Mouse (Mus musculus) cortical plate, adult 2 months (tissue): ENCODE data around the gene Lect2. TPM values are rescaled to one million over a fixed set of nuclear protein-coding genes. Genes with fewer than 3 reads are reported as not detected.

ENCODE experiments used
- H3K27ac ChIP-seq: fragments of 200-500 bp; 2 replicates; pipeline ENCODE4 v1.5.1; 2012; ENCODE audit warnings: low read length, control low read depth, inconsistent platforms; ENCODE audit not compliant: insufficient read depth
- H3K4me1 ChIP-seq: fragments of 200-500 bp; 2 replicates; pipeline ENCODE4 v1.6.1; 2011; ENCODE audit warnings: low read length; ENCODE audit not compliant: control insufficient read depth, insufficient read depth
- H3K4me3 ChIP-seq: fragments of 200-500 bp; 2 replicates; pipeline ENCODE4 v1.5.1; 2011; ENCODE audit warnings: mild to moderate bottlenecking, low read length, control low read depth; ENCODE audit not compliant: insufficient read depth
- CTCF ChIP-seq: fragments of 200-500 bp; IDR thresholded peaks from 2 replicates; pipeline ENCODE4 v1.5.1; 2011; ENCODE audit warnings: mild to moderate bottlenecking, control low read depth, low read length; ENCODE audit not compliant: insufficient read depth; ENCODE audit errors: extremely low read depth
- POLR2A ChIP-seq: fragments of 200-500 bp; IDR thresholded peaks from 2 replicates; pipeline ENCODE4 v1.6.1; 2011; ENCODE audit warnings: mild to moderate bottlenecking, low read length, control low read depth; ENCODE audit not compliant: insufficient read depth; ENCODE audit errors: extremely low read depth
- polyA plus RNA-seq: library from polyadenylated mRNA; depleted of rRNA; stranded (reverse); fragments of >200 nt; gene quantifications from 2 replicates; pipeline ENCODE4 v1.2.3, GENCODE M21; 2012; rRNA removed

Lect2 gene
- polyA plus RNA-seq = not detected in 2 replicates

DNA sequence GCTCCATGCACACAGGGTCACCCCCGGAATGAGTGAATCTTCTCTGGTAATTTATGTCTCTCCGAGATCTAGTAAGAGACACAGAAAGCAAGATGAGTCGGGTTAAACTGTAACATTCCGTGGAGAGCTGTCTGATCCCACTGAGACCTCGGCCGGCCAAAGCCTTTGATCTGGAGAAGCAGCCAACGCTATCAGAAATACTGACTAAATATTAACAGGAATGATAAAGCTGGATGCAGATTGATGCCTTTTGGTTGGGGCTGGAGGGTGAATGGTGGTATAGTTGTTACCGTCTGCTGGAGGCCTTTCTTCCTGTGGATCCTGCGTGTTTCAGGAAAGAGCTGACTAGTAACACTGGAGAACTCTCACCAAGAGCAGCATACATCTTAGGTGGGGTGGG, at the start of gene Lect2:
Lect2 (minus strand) TSS at position 102 of the 400 bp plus-strand sequence.
- Histone ChIP-seq H3K4me3 (no peak within 1 kb of the TSS), H3K27ac (no peak within 1 kb of the TSS), H3K4me1 (no peaks in the 10 kb centered on the region)
- TF ChIP-seq POLR2A (no peak), CTCF (no peak)

DNA sequence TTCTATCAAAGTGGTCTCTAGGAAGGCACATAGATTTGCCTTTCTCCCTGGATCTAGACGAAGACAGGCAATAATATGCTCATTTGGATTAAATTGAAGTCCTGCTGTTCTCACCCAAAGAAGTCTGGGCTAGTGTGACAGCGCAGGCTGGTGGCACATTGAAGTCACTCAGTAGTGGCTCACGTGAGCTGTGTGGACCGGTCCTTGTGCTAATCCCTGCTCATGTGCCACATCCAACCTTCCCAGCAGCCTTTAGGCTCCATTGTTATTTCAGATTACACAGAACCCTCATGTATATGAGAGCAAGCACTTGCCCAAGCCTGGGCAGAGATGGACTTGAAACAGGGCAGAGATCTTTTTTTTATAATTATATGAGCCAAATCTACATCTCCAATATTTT, 49.0 kb upstream of the Lect2 start:
- Histone ChIP-seq H3K27ac (no peak overlapping the region), H3K4me3 (no peak overlapping the region), H3K4me1 (peaks cover 5% of the 10 kb centered on the region; the same call in 1 of the 2 replicates)
- TF ChIP-seq CTCF (no peak), POLR2A (no peak)

DNA sequence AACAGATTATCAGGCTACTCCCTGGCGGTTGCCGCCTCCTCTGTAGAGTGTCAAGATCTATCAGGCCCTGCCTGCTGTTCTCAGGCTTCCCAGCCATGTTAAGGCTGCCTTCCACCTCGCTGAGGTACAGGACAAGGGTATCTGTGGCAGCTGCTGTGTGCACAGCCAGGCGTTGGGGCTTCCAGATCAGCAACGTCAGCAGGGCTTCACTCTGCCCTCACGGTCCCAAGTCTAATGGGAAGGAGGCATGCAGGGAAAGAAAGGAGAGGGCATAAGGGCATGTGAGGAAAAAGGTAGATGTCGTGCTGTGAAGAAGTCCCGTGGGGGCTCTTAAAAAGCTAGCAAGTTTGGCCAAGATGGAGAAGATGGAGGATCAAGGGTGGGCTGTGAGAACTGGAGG, 46.9 kb upstream of the Lect2 start:
- Histone ChIP-seq H3K4me1 (peaks cover 5% of the 10 kb centered on the region; the same call in 1 of the 2 replicates), H3K27ac (no peak overlapping the region), H3K4me3 (no peak overlapping the region)
- TF ChIP-seq CTCF = no peak
- TF ChIP-seq POLR2A = no peak

DNA sequence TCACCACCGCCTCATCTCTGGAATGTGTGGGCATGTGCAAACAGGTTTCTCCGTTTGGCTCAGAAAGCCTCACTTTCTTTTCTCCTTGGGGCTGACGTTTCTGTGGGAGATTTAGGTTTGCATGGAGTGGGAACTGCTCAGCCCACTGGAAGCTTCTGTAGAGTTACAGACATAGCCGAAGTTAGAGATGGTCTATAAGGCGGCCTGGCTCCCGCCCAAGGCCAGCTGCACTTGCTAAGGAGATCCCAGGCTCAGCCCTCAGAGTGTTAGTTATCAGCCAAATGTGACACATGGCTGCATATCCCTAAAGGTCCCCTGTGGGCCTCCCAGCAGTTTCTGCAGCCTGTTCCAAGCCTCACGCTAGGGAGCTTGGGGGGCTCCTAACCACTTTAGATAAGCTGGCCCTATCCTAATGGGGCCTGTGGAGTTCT, 45.7 kb upstream of the Lect2 start:
- TF ChIP-seq CTCF = no peak
- no peak for TF ChIP-seq POLR2A
- H3K4me1 ChIP-seq = peaks cover 5% of the 10 kb centered on the region; the same call in 1 of the 2 replicates

DNA sequence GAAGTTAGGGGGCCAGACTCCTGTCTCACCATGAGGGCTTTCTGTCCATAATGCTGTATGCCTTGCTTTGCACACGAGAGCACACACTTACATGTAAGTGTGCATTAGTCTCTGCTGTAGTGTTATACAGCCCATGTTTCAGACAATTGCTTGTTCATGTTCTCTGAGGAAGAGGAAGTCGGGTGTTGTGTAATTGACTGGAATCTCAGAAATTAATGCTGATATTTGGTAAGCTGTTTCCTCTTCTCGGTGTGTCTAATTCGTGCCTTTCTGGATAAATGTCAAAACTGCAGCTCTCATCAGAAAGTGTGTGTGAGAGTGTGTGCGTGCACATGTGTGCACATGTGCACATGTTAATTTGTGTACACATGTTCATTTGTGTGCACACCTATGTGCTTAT, 44.9 kb upstream of the Lect2 start:
- Histone ChIP-seq H3K4me1 (peaks cover 5% of the 10 kb centered on the region; the same call in 1 of the 2 replicates), H3K27ac (no peak overlapping the region), H3K4me3 (no peak overlapping the region)
- TF ChIP-seq POLR2A (no peak), CTCF (no peak)

More for the DNA sequence above, 45.7 kb upstream of the Lect2 start:
- no peak overlapping the region for H3K27ac ChIP-seq
- no peak overlapping the region for H3K4me3 ChIP-seq

DNA sequence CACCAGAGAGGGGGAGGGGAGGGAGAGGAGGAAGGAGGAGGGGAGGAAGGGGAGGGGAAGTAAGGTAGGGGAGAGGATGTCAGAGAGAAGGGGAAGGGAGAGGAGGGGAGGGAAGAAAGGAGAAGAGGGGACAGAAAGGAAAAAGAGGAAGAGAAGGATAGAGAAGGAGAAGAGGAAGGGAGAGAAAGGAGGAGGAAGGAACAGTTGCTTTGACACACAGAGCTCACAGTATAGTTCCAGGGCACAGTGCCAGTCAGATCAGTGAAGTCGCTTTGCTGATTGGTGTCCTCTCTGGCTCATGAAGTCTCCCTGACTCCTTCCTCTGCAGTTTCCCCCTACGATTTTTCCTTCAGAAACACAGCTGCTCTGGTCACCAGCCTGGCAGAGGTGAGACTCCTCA, 43.6 kb upstream of the Lect2 start:
- TF ChIP-seq POLR2A (no peak), CTCF (no peak)
- Histone ChIP-seq H3K4me1 (peaks cover 2% of the 10 kb centered on the region; the same call in 1 of the 2 replicates), H3K27ac (no peak overlapping the region), H3K4me3 (no peak overlapping the region)

DNA sequence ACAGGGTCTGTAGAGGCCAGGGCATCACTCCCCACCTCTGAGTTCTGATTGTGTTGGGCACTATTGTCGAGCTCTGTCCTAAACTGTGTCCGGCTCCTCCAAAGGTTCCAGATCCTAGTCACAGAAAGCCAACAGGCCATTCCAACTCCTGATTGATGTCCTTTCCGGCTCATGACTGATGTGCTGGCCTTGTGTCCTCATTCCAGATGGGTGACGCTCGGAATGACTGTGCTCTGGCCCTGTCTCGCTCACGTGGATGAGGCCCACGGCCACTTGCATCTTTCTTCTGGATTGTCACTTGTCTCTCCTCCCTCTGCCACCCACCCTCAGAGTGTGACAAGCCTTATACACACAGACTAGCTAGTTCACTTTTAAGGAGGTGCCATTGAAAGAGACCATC, 42.9 kb upstream of the Lect2 start:
- TF ChIP-seq POLR2A (no peak), CTCF (no peak)
- Histone ChIP-seq H3K4me3 (no peak overlapping the region), H3K4me1 (peaks cover 2% of the 10 kb centered on the region; the same call in 1 of the 2 replicates), H3K27ac (no peak overlapping the region)

DNA sequence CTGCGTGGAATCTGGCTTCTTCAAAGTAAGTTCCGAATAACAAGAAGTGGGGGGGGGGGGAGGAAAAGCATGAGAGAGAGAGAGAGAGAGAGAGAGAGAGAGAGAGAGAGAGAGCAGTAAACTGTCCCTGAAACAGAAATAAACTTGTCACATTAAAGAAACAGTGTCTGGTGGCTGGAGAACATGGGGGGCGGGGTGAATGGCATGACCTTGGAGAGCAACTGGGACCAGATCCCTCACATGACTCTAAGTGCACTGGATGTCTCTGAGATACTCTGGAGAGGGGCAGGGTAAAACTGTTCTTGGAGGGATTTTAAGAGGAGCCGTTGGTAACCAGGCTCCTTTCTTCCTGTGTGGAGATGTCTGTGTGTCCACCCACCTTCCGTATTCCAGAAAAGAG, 41.9 kb upstream of the Lect2 start:
- Histone ChIP-seq H3K4me1 (peaks cover 2% of the 10 kb centered on the region; the same call in 1 of the 2 replicates), H3K4me3 (no peak overlapping the region), H3K27ac (no peak overlapping the region)
- TF ChIP-seq POLR2A = no peak
- TF ChIP-seq CTCF = no peak

DNA sequence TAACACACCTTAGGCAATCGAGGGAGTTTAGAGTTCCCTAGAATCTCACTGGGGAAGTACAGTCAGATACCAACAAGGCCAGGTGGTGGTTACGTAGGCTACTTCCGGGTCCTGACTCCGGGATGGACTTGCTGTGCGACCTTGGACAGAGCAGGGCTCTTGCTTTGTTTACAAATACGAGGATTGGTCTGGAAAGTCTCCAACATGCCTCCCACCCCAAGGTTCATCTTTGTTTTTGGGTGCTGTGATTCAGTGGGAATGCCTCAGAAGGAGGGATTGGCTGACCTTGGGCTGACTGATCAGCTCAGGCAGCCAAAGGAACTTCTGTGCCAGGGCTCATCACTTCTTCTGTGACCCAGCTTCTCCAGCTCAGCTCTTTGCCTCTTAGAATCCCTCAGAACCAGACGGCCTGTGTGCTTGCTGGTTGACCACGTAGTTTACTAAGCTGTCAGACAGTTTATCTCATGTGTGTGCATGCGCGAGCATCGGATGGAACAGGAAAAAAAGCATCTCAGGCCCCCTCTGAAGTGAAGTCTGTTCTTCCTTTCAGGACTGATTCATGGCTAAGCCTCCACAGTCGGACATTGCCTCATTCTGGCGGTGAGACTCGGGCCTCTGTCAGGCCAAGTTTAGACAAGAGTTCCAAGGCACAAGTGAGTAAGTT, 40.3 kb upstream of the Lect2 start:
- H3K4me1 ChIP-seq = no peaks in the 10 kb centered on the region
- TF ChIP-seq POLR2A (no peak), CTCF (no peak)
- H3K4me3 ChIP-seq = no peak overlapping the region
- H3K27ac ChIP-seq = no peak overlapping the region

DNA sequence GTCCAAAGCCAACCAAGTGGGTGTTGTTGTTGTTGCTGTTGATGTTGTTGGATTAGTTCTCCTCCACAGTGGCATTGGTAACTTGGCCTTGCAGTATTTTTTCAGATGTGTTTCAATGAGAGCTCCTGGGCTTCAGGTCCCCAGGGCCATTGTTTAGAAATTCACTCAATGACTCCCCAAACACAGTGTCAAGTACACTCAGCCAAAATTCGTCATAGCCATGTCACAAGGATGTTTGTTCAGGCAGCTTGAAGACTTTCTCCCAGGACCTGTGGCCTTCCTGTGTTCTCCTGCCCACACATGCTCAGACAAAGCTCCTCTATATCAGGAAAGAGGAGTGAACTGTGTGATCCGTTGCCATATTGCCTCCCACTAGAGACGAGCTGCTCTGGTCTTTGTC, 37.7 kb upstream of the Lect2 start:
- H3K4me1 ChIP-seq = peaks cover 3% of the 10 kb centered on the region; the same call in 1 of the 2 replicates
- TF ChIP-seq POLR2A (no peak), CTCF (no peak)
- H3K27ac ChIP-seq = no peak overlapping the region
- H3K4me3 ChIP-seq = no peak overlapping the region
